Mouse (Mus musculus) erythroblast, embryonic 14.5 days (primary cell): Measurements from ENCODE around the gene Dennd2a. TPM values are rescaled to one million over a fixed set of nuclear protein-coding genes. Genes with fewer than 3 reads are reported as not detected.

Experiments
- H3K27me3 ChIP-seq: 2 replicates; pipeline ENCODE4 v1.6.1; 2012; ENCODE audit warnings: inconsistent platforms; ENCODE audit not compliant: control insufficient read depth
- H3K36me3 ChIP-seq: 2 replicates; pipeline ENCODE4 v1.6.1; 2012; ENCODE audit warnings: mild to moderate bottlenecking, inconsistent platforms; ENCODE audit not compliant: control insufficient read depth
- H3K4me1 ChIP-seq: 2 replicates; pipeline ENCODE4 v1.6.1; 2012; ENCODE audit warnings: inconsistent platforms; ENCODE audit not compliant: control insufficient read depth
- H3K4me3 ChIP-seq: replicated peaks from 2 replicates; pipeline ENCODE3; 2012; ENCODE audit warnings: moderate library complexity, mild to moderate bottlenecking, inconsistent platforms
- H3K9me3 ChIP-seq: 2 replicates; pipeline ENCODE4 v1.6.1; 2012; ENCODE audit warnings: low read length, inconsistent platforms, mixed read lengths; ENCODE audit not compliant: control insufficient read depth
- GATA1 ChIP-seq: IDR thresholded peaks from 2 replicates; pipeline ENCODE4 v1.6.1; 2012; ENCODE audit warnings: low read length, inconsistent platforms, mixed read lengths
- TAL1 ChIP-seq: IDR thresholded peaks from 3 replicates; pipeline ENCODE4 v1.6.1; 2012; ENCODE audit warnings: low read length, inconsistent platforms, mixed read lengths
- polyA plus RNA-seq: library from polyadenylated mRNA; stranded (reverse); fragments of >175 nt; gene quantifications from 2 replicates; pipeline ENCODE4 v1.2.3, GENCODE M21; 2012

Dennd2a gene
- polyA plus RNA-seq, 1 experiment: not detected

- no peak for TF ChIP-seq GATA1
- peak; percentile 44; the same call in 1 of the 3 replicates for TF ChIP-seq TAL1
- peak overlapping the region; percentile 1 for H3K4me3 ChIP-seq
- H3K27me3 ChIP-seq: no peaks in the 10 kb centered on the region
- no peaks in the 10 kb centered on the region for H3K9me3 ChIP-seq
- peaks cover 43% of the 10 kb centered on the region for H3K4me1 ChIP-seq
- peaks cover 70% of the 10 kb centered on the region for H3K36me3 ChIP-seq
These were observed 23.6 kb upstream of the Dennd2a start for GRCm38 (mm10) chr6:39581087-39581784.

GRCm38 (mm10) chr6:39580558-39580957 lies 22.9 kb upstream of the Dennd2a start:
- Histone ChIP-seq H3K27me3 (no peaks in the 10 kb centered on the region), H3K4me3 (no peak overlapping the region), H3K9me3 (no peaks in the 10 kb centered on the region), H3K4me1 (peaks cover 41% of the 10 kb centered on the region), H3K36me3 (peaks cover 65% of the 10 kb centered on the region)
- TF ChIP-seq GATA1 (no peak), TAL1 (no peak)

GRCm38 (mm10) chr6:39579552-39579951 lies 21.9 kb upstream of the Dennd2a start:
- Histone ChIP-seq H3K4me3 (no peak overlapping the region), H3K9me3 (no peaks in the 10 kb centered on the region), H3K36me3 (peaks cover 59% of the 10 kb centered on the region), H3K4me1 (peaks cover 44% of the 10 kb centered on the region), H3K27me3 (no peaks in the 10 kb centered on the region)
- no peak for TF ChIP-seq TAL1

GRCm38 (mm10) chr6:39574951-39575350 lies 17.3 kb upstream of the Dennd2a start:
- no peaks in the 10 kb centered on the region for H3K9me3 ChIP-seq
- H3K27me3 ChIP-seq: no peaks in the 10 kb centered on the region
- peak overlapping the region; percentile 91 for H3K4me3 ChIP-seq
- H3K36me3 ChIP-seq: peaks cover 25% of the 10 kb centered on the region
- H3K4me1 ChIP-seq: peaks cover 41% of the 10 kb centered on the region
- no peak for TF ChIP-seq TAL1
- no peak for TF ChIP-seq GATA1

DNA sequence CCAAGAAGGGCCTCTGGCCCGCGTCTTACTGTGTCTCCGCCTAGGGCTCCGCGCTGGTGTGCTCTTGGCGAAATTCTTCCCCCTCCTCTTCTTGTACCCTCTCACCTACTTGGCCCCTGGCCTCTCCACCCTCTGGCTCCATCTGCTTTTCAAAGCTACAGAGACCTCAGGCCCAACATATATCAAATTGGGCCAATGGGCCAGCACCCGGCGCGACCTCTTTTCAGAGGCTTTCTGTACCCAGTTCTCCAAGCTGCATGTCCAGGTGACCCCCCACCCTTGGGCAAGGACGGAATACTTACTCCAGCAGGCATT lies 16.8 kb upstream of the Dennd2a start:
- H3K27me3 ChIP-seq: no peaks in the 10 kb centered on the region

GRCm38 (mm10) chr6:39573791-39574554 lies 16.3 kb upstream of the Dennd2a start, which contains the start of gene Adck2:
Adck2 (plus strand) TSS chr6:39573873.
- TF ChIP-seq TAL1: no peak
- TF ChIP-seq GATA1: no peak
- Histone ChIP-seq H3K27me3 (no peaks in the 10 kb centered on the region), H3K36me3 (peaks cover 16% of the 10 kb centered on the region), H3K4me1 (peaks cover 32% of the 10 kb centered on the region), H3K9me3 (no peaks in the 10 kb centered on the region), H3K4me3 (peak within 1 kb of the TSS; percentile 91)

More for the DNA sequence above, 16.8 kb upstream of the Dennd2a start:
- H3K4me1 ChIP-seq: peaks cover 36% of the 10 kb centered on the region
- H3K4me3 ChIP-seq: peak overlapping the region; percentile 91
- TF ChIP-seq TAL1 (no peak), GATA1 (no peak)
- no peaks in the 10 kb centered on the region for H3K9me3 ChIP-seq
- H3K36me3 ChIP-seq: peaks cover 21% of the 10 kb centered on the region

DNA sequence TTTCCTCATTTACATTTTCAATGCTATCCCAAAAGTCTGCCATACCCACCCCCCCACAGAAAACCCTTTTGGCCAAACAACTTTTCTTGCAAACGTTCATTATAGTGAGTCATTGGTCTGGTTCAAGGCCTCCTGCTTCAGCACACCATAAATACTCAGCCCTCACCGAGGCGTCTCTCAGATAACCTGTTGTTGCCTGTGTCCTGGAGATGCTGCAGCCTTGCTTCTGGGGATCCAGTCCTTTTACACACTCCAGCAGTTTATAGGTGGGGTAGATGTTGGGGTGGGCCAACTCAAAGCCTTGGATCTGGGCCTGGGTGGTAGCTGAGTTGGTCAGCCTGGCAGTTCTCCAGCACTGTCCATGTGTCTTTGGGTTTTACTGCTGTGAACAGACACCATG lies 12.8 kb upstream of the Dennd2a start:
- Histone ChIP-seq H3K36me3 (no peaks in the 10 kb centered on the region), H3K27me3 (no peaks in the 10 kb centered on the region), H3K9me3 (no peaks in the 10 kb centered on the region), H3K4me3 (no peak overlapping the region), H3K4me1 (peaks cover 29% of the 10 kb centered on the region)
- no peak for TF ChIP-seq GATA1
- no peak for TF ChIP-seq TAL1

GRCm38 (mm10) chr6:39567528-39567927 lies 9.9 kb upstream of the Dennd2a start:
- no peaks in the 10 kb centered on the region for H3K9me3 ChIP-seq
- TF ChIP-seq TAL1 (no peak), GATA1 (no peak)
- no peaks in the 10 kb centered on the region for H3K36me3 ChIP-seq
- H3K27me3 ChIP-seq: no peaks in the 10 kb centered on the region
- H3K4me1 ChIP-seq: peaks cover 6% of the 10 kb centered on the region
- H3K4me3 ChIP-seq: no peak overlapping the region

GRCm38 (mm10) chr6:39562166-39563015 lies 4.7 kb upstream of the Dennd2a start:
- Histone ChIP-seq H3K4me1 (peaks cover 11% of the 10 kb centered on the region), H3K36me3 (no peaks in the 10 kb centered on the region), H3K9me3 (no peaks in the 10 kb centered on the region), H3K4me3 (peak overlapping the region; percentile 28), H3K27me3 (peaks cover 31% of the 10 kb centered on the region)
- TF ChIP-seq GATA1: no peak
- no peak for TF ChIP-seq TAL1
